Mouse (Mus musculus): ENCODE results near the gene Best1. TPM values are rescaled to one million over a fixed set of nuclear protein-coding genes. Genes with fewer than 3 reads are reported as not detected.

Gene Best1
- polyA plus RNA-seq (2014; fragmentation: Nextera tagmentation; extraction: Ambion mirVana): 2.1 and 2.5 TPM in 2 replicates

DNA sequence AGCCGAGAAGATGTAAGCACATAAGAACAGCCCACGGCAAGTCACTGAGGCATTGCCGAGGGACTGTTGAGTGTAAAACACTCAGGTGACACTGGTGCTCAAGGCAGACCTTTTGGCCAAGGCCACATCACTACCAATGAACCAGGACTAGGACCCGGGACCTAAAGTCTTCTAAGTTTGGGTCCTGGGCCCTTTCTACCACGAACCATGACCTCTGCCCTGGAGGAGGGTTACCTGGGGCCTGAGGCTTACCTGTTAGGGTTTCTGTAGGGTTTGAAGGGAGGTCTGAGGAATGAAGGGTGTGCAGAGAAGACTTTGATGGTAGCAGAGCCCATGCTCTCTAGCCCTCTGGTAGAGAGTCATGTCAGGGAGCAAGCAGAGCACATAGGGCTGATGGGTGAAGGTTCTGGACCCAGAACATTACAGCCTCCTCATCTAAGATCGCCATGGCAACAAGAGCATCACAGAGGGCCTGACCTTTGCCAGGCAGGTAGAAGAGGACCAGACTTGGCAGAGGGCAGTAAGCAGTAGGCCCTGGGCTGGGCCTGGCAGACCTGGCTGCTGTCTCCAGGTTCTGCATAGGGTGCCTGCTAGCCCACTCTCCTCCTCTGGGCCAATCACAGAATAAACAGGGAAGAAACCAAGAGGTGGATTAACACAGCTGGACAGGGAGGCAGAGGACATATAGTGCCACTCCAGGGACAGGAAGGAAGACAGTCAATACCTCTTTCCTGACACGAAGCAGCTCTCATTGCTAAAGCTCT is at the start of gene Best1, which contains the start of gene Rab3il1:
Best1 (minus strand) TSS at position 428 of the 764 bp plus-strand sequence.
Rab3il1 (plus strand) TSS at position 464 of the 764 bp plus-strand sequence.
- no peaks in the 10 kb centered on the region for H3K27me3 ChIP-seq (ENCODE audit: control insufficient read depth, insufficient read depth, low read length)
- H3K4me2 ChIP-seq (ENCODE audit: low read length): no peak within 1 kb of the TSS
- no peaks in the 10 kb centered on the region for H3K9me3 ChIP-seq (ENCODE audit: control insufficient read depth, low read length)
- no peak for ATAC-seq (ENCODE audit: low FRiP score, low TSS enrichment)
- H3K27ac ChIP-seq (replicated peaks; ENCODE audit: low read depth, low read length): no peak within 1 kb of the TSS
- no peak for DNase-seq
- 76% methylated on average over 7 of the region's 7 CpGs for WGBS
- H3K4me3 ChIP-seq (replicated peaks; ENCODE audit: low read depth, low read length): no peak within 1 kb of the TSS
- H3K9ac ChIP-seq (replicated peaks; ENCODE audit: low read length): no peak within 1 kb of the TSS
- H3K4me1 ChIP-seq (ENCODE audit: control insufficient read depth, insufficient read depth, low read length): no peaks in the 10 kb centered on the region
- H3K36me3 ChIP-seq (ENCODE audit: control insufficient read depth, insufficient read depth, low read length): no peaks in the 10 kb centered on the region

- no peak overlapping the region for H3K9ac ChIP-seq (replicated peaks; ENCODE audit: low read length)
- ATAC-seq (ENCODE audit: low FRiP score, low TSS enrichment): no peak
- 92% methylated on average over 2 of the region's 2 CpGs for WGBS
- no peak overlapping the region for H3K4me2 ChIP-seq (ENCODE audit: low read length)
- H3K4me3 ChIP-seq (replicated peaks; ENCODE audit: low read depth, low read length): no peak overlapping the region
- H3K4me1 ChIP-seq (ENCODE audit: control insufficient read depth, insufficient read depth, low read length): no peaks in the 10 kb centered on the region
- no peaks in the 10 kb centered on the region for H3K9me3 ChIP-seq (ENCODE audit: control insufficient read depth, low read length)
- H3K27ac ChIP-seq (replicated peaks; ENCODE audit: low read depth, low read length): no peak overlapping the region
- DNase-seq: no peak
- H3K27me3 ChIP-seq (ENCODE audit: control insufficient read depth, insufficient read depth, low read length): no peaks in the 10 kb centered on the region
- no peaks in the 10 kb centered on the region for H3K36me3 ChIP-seq (ENCODE audit: control insufficient read depth, insufficient read depth, low read length)
Observed at GRCm38 (mm10) chr19:10050438-10050837, 49.0 kb upstream of the Best1 start.

DNA sequence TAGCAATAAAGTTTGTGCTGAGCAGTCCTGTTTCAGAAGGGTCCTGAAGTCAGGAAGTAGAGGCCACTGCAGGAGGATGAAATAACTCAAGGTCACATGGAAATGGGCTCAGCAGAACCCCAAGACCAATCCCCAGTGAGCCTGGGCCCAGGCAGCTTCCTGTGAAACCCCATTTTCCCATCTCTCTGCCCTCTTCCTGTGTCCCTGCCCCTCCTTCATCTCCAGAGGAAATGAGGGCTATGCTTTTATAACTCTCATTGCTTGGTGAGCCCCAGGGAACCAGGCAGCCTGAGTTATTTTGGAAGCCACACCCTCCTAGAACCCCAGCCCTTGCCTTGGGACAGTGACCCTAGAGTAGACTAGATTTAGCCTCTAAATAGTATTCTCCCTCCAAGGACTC is 48.1 kb upstream of the Best1 start:
- no peak for ATAC-seq (ENCODE audit: low FRiP score, low TSS enrichment)
- no peaks in the 10 kb centered on the region for H3K9me3 ChIP-seq (ENCODE audit: control insufficient read depth, low read length)

GRCm38 (mm10) chr19:10046983-10047382 is 45.5 kb upstream of the Best1 start:
- H3K27ac ChIP-seq (replicated peaks; ENCODE audit: low read depth, low read length): no peak overlapping the region
- WGBS: 66% methylated on average over 3 of the region's 3 CpGs
- H3K4me3 ChIP-seq (replicated peaks; ENCODE audit: low read depth, low read length): no peak overlapping the region
- no peak overlapping the region for H3K4me2 ChIP-seq (ENCODE audit: low read length)
- DNase-seq (no peak), ATAC-seq (ENCODE audit: low FRiP score, low TSS enrichment) (no peak)
- peaks cover 6% of the 10 kb centered on the region for H3K4me1 ChIP-seq (ENCODE audit: control insufficient read depth, insufficient read depth, low read length)
- H3K36me3 ChIP-seq (ENCODE audit: control insufficient read depth, insufficient read depth, low read length): no peaks in the 10 kb centered on the region
- no peaks in the 10 kb centered on the region for H3K27me3 ChIP-seq (ENCODE audit: control insufficient read depth, insufficient read depth, low read length)
- H3K9me3 ChIP-seq (ENCODE audit: control insufficient read depth, low read length): no peaks in the 10 kb centered on the region
- H3K9ac ChIP-seq (replicated peaks; ENCODE audit: low read length): no peak overlapping the region

More for the DNA sequence above, 48.1 kb upstream of the Best1 start:
- no peaks in the 10 kb centered on the region for H3K27me3 ChIP-seq (ENCODE audit: control insufficient read depth, insufficient read depth, low read length)
- H3K4me1 ChIP-seq (ENCODE audit: control insufficient read depth, insufficient read depth, low read length): no peaks in the 10 kb centered on the region
- H3K27ac ChIP-seq (replicated peaks; ENCODE audit: low read depth, low read length): no peak overlapping the region
- H3K9ac ChIP-seq (replicated peaks; ENCODE audit: low read length): no peak overlapping the region
- no peak for DNase-seq
- no peak overlapping the region for H3K4me3 ChIP-seq (replicated peaks; ENCODE audit: low read depth, low read length)
- H3K36me3 ChIP-seq (ENCODE audit: control insufficient read depth, insufficient read depth, low read length): no peaks in the 10 kb centered on the region
- H3K4me2 ChIP-seq (ENCODE audit: low read length): no peak overlapping the region

DNA sequence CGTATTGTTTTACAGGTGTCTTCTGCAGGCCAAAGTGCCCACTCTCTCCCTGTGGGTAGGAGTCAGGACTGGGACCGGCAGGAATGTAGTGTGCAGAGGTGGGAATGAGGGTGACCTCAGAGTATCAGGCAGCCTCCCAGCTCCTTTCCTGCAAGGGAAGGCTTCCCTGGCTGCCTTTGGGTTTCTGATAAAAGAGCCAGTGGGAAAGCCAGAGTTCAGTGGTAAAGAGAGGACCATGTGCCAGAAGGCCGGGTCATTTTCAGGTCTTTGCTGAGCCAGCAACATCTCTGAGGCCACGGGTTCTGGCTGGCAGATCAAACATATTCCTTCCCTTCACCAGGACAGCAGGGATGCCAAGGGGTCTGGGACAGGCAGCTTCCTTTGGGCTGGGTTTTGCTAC is 44.9 kb upstream of the Best1 start:
- no peak for DNase-seq
- no peaks in the 10 kb centered on the region for H3K27me3 ChIP-seq (ENCODE audit: control insufficient read depth, insufficient read depth, low read length)
- H3K27ac ChIP-seq (replicated peaks; ENCODE audit: low read depth, low read length): no peak overlapping the region
- H3K4me3 ChIP-seq (replicated peaks; ENCODE audit: low read depth, low read length): no peak overlapping the region
- ATAC-seq (ENCODE audit: low FRiP score, low TSS enrichment): no peak
- no peak overlapping the region for H3K9ac ChIP-seq (replicated peaks; ENCODE audit: low read length)
- no peaks in the 10 kb centered on the region for H3K36me3 ChIP-seq (ENCODE audit: control insufficient read depth, insufficient read depth, low read length)
- no peak overlapping the region for H3K4me2 ChIP-seq (ENCODE audit: low read length)
- 69% methylated on average over 4 of the region's 4 CpGs for WGBS
- no peaks in the 10 kb centered on the region for H3K9me3 ChIP-seq (ENCODE audit: control insufficient read depth, low read length)
- peaks cover 6% of the 10 kb centered on the region for H3K4me1 ChIP-seq (ENCODE audit: control insufficient read depth, insufficient read depth, low read length)

- Histone ChIP-seq H3K36me3 (ENCODE audit: control insufficient read depth, insufficient read depth, low read length) (no peaks in the 10 kb centered on the region), H3K27me3 (ENCODE audit: control insufficient read depth, insufficient read depth, low read length) (no peaks in the 10 kb centered on the region), H3K4me3 (replicated peaks; ENCODE audit: low read depth, low read length) (no peak overlapping the region), H3K4me1 (ENCODE audit: control insufficient read depth, insufficient read depth, low read length) (peaks cover 9% of the 10 kb centered on the region), H3K9ac (replicated peaks; ENCODE audit: low read length) (no peak overlapping the region), H3K27ac (replicated peaks; ENCODE audit: low read depth, low read length) (no peak overlapping the region), H3K4me2 (ENCODE audit: low read length) (no peak overlapping the region), H3K9me3 (ENCODE audit: control insufficient read depth, low read length) (no peaks in the 10 kb centered on the region)
- ATAC-seq (ENCODE audit: low FRiP score, low TSS enrichment): no peak
- DNase-seq: no peak
- 87% methylated on average over 2 of the region's 2 CpGs for WGBS
Observed at GRCm38 (mm10) chr19:10045707-10046106, 44.3 kb upstream of the Best1 start.

- no peak overlapping the region for H3K4me3 ChIP-seq (replicated peaks; ENCODE audit: low read depth, low read length)
- ATAC-seq (ENCODE audit: low FRiP score, low TSS enrichment): no peak
- H3K9ac ChIP-seq (replicated peaks; ENCODE audit: low read length): no peak overlapping the region
- H3K27me3 ChIP-seq (ENCODE audit: control insufficient read depth, insufficient read depth, low read length): no peaks in the 10 kb centered on the region
- no peaks in the 10 kb centered on the region for H3K36me3 ChIP-seq (ENCODE audit: control insufficient read depth, insufficient read depth, low read length)
- no peak for DNase-seq
- H3K27ac ChIP-seq (replicated peaks; ENCODE audit: low read depth, low read length): no peak overlapping the region
- H3K4me1 ChIP-seq (ENCODE audit: control insufficient read depth, insufficient read depth, low read length): peaks cover 9% of the 10 kb centered on the region
- H3K4me2 ChIP-seq (ENCODE audit: low read length): no peak overlapping the region
- no peaks in the 10 kb centered on the region for H3K9me3 ChIP-seq (ENCODE audit: control insufficient read depth, low read length)
Observed at GRCm38 (mm10) chr19:10043643-10044042, 42.2 kb upstream of the Best1 start.

- Histone ChIP-seq H3K36me3 (ENCODE audit: control insufficient read depth, insufficient read depth, low read length) (no peaks in the 10 kb centered on the region), H3K27me3 (ENCODE audit: control insufficient read depth, insufficient read depth, low read length) (no peaks in the 10 kb centered on the region), H3K9me3 (ENCODE audit: control insufficient read depth, low read length) (no peaks in the 10 kb centered on the region), H3K27ac (replicated peaks; ENCODE audit: low read depth, low read length) (no peak overlapping the region), H3K4me1 (ENCODE audit: control insufficient read depth, insufficient read depth, low read length) (peaks cover 9% of the 10 kb centered on the region), H3K9ac (replicated peaks; ENCODE audit: low read length) (peak overlapping the region; percentile 66; the same call in 1 of the 2 replicates), H3K4me3 (replicated peaks; ENCODE audit: low read depth, low read length) (peak overlapping the region; percentile 60; the same call in 1 of the 2 replicates), H3K4me2 (ENCODE audit: low read length) (peak overlapping the region; percentile 97)
- ATAC-seq (ENCODE audit: low FRiP score, low TSS enrichment) (no peak), DNase-seq (no peak)
- WGBS: 81% methylated on average over 4 of the region's 4 CpGs
Observed at GRCm38 (mm10) chr19:10042816-10043215, 41.4 kb upstream of the Best1 start.

DNA sequence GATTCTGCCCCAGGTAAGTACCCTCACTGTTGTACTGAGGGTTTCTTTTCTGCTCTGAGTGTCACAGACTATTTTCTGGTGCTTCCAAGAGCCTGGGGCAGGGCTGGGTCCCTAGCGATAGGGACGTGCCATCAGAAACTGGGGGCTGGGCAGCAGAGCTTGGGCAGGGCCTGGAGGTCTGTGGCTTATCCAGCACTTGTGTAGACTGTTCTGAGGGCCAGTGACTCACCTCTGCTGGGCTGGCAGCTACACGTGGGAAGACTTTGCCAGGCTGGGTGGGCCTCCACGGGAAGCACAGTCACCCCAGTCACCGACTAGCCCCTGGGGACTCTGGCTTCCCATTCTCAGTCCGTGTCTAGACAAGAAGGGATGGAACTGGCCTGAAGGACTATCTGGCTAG is 40.8 kb upstream of the Best1 start:
- DNase-seq: no peak
- Histone ChIP-seq H3K4me1 (ENCODE audit: control insufficient read depth, insufficient read depth, low read length) (peaks cover 9% of the 10 kb centered on the region), H3K4me3 (replicated peaks; ENCODE audit: low read depth, low read length) (peak overlapping the region; percentile 60), H3K4me2 (ENCODE audit: low read length) (peak overlapping the region; percentile 97), H3K27me3 (ENCODE audit: control insufficient read depth, insufficient read depth, low read length) (no peaks in the 10 kb centered on the region), H3K9me3 (ENCODE audit: control insufficient read depth, low read length) (no peaks in the 10 kb centered on the region), H3K9ac (replicated peaks; ENCODE audit: low read length) (peak overlapping the region; percentile 66), H3K36me3 (ENCODE audit: control insufficient read depth, insufficient read depth, low read length) (no peaks in the 10 kb centered on the region), H3K27ac (replicated peaks; ENCODE audit: low read depth, low read length) (no peak overlapping the region)
- ATAC-seq (ENCODE audit: low FRiP score, low TSS enrichment): 0 out of 2 replicates have a peak, but pooled peaks have one; percentile 2
- 55% methylated on average over 6 of the region's 6 CpGs for WGBS
